Mouse (Mus musculus) T-helper 1 cell (primary cell): ENCODE results near the gene Dock4.

ENCODE experiments used
- in situ Hi-C: fragments of 300-600 bp; cut with MboI, MseI; formaldehyde crosslinking; loops from one replicate; pipeline ENCODE4 v1.15.1; 2025; ENCODE audit warnings: high pct_unique_total_duplicates

The Dock4 gene

DNA sequence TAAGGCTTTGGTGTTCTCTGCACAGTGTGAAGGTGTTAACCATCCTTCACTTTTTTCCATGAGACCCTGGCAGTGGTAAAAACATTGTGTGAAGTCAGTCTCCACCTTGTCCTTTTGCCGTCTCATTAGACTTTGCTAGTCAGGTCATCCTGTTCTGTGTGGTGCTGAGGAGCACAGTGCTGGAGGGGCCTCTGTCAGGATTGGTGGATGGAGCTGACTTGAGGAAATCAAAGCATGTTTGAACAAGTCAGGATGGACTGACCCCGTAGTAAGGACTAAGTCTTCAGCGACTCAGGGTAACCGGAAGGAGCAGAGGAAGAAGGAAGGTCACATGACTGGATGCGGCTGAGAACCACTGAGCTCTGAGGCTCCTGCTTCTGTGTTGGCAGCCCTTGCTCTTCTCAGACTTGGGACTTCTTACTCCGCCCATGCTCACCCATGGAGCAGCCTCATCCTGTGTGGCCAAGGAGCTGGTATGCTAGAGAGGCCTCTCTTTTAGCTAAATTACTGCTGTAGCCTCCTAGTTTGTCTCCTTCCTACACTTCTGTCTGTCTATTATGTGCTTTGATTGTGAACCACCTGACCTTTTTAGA is 14.0 kb downstream of the Dock4 start:
- in situ Hi-C loops = no loop called here

DNA sequence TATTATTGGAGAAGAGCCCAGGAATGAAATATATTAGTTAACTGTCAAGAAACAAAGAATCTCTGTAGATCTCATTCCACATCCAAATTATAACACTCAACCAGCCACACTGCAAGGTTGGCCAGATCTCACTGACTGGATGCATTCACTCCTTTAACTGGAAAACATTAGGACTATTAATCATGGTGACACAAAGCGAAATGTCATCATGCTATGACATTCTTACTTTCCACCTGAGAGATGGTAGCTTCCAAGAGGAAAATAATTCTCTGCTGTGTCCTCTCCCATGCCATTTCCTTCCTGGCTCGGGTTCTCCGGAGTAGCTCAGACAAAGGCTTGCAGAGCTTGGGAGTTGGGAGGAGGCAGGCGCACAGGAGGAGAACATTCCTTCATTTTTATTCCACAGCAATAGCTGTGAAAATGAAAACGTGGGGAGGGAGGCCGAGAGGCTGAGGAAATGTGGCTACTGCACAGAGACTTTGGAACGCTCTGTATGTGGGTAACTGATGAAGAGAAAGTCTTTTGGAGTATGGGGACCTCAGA is 17.0 kb downstream of the Dock4 start:
- in situ Hi-C loops = no loop called here

DNA sequence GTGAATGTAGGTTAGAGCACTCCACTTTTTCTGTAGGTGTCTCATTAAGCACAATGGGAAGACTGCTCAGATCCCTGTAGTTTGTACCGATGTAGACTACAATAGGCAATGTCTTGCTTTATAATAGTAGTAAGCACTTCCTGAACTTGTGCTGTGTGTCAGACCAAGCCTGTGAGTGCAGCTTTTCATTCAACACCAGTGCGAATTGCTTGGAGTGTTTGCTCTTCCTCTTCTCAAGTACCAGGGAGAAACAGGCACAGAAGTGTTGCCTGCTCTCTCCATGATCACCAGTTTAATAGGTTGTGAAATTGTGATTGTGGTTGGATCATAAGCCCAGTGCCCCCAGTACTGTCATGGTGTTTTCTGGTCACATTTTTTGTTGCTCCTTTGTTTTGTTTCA is 18.1 kb downstream of the Dock4 start:
- in situ Hi-C loops = no loop called here

DNA sequence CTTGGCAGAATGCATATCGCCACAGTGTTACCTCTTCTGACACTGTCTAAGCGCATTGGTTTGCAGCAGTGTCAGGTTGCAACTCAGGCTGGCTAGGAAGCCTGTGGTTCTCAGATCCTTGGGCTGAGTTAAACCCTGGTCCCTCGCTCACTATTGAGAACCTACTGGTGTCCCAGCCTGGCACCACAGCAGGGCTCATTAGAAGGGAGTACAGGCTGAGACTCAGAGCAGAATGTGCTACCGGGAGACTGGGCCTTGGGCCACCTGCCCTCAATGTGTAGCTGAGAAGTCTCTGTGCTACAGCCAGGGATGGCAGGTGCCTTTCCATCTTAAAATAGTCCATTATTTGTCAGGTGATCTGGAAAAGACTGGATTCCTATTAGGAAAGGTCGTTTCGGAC is 18.5 kb downstream of the Dock4 start:
- in situ Hi-C loops = no loop called here

DNA sequence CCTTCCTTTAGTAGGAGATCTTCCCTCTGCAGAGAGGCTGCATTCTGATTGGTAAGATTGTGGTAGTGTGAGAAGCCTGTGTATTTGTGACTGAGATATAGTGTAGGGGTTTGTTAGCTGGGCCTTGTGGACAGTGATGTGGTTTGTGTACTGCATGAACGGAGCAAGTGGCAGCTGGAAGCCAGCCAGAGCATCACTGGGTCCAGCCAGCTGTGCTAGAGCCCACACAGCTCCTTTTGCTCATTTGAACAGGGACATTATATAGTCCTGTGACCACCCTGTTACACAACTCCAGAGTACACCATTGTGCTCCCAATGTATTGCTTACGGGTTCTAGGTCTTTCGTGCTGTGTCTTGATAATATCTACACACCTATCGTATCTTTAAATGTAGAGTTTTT is 22.5 kb downstream of the Dock4 start:
- in situ Hi-C loops = no loop called here

DNA sequence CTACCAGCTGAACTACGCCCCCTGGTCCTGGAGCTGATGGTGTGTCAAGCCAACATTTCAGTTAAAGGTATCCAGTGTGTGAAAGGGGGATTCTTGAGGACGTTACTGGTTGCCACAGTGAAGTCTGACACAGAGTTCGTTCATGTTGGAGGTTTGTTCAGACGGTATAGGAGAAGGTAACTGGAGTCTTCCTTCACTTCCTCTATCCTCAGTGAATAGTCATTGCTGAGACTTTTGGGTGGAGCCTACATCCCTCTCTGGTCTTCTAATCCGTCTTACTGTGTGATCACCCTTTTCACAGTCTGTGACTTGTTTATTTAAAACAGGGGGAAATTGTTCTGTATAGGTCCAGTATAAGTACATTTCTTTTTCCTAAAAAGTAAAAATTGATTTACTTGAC is 23.3 kb downstream of the Dock4 start:
- in situ Hi-C loops = no loop called here

DNA sequence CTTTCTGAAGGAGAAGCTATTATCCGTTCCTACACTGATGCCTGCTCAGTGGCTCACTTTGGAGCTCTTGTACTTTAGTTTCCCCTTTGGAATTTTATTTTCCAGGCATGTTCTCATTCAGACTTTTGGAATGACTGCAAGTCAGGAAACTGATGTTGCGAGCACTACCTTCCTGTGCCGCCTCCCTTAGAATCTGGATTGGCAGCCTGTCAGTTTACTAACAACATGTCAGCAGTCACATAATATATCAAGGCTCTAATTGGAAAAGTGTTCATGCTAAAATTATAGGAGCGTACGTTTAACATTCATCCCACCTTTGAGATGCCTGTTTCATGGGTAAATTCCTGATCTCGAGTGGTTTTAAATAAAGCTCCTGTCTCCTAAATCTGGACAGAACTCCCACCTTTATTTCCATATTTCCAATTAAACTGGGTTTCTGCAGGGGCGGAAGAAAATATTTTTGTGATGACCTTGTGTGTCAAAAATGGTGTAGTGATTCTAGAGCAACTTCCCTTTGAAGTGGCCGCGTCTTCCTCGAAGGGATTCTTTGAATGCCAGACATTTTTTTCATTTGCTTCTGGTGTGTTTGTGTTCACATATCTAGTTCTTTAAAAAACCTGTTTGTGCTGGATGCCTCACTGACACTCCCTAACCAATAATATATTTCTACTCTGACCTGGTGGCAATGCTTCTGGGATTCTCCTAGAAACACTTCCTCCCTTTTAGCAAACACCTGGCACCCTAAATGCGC is 26.1 kb downstream of the Dock4 start:
- in situ Hi-C loops = no loop called here

DNA sequence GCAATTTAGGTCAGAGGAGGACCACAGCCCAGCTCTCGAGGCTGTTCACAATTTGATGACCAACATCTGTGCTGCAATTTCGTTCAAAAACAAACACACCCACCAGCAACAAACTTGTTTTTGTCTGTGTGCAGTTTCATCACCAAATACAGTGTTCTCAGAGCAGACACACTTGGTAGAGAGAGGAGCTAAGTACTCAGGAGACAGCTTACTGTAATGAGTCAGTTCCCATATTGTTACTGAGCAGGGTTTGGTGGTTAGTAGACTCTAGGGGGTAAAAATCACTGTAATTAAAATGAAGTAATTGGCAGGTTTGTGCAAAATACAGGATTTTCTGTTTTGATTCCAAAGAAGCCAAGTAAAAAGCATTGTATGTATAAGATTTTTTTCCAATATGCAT is 28.0 kb downstream of the Dock4 start:
- in situ Hi-C loops = no loop called here

DNA sequence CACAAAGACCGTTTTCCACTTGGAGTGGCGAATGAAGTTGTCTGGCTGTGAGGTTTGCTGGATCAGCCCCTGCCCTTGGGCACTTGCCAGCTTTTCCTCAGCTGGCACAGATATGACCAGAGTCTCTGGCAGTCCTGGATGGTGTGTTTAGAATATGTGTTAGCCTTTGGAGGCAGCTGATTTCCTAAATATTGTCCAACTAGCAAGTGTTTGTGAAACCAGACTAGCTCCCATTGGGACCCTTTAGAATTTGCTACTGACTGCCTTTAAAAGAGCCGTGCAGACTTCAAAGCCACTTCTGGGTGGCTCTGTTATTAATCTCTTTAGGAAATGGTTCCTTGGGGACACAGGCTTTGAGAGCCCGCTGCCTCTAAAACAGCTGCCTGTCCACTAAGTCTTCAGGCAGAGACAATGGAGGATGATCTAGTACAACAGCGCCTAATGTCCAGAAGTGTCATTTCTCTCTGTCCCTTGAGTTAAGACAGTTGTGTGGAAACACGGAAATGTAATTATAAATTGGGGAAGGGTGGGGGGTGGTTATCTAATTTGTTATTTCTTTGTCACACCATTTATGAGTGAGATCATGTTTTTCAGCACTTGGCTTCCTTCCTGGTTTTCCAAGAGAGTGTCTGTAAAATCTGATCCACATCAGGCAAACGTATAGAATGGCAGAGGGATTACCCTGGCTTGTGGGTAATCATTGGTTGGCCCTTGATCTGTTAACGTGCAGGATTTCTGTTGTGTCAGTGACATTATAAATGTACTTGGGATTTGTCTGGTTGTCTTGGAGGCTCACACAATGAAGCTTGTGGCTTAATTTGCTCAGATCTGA is 32.1 kb downstream of the Dock4 start:
- in situ Hi-C loops = no loop called here

DNA sequence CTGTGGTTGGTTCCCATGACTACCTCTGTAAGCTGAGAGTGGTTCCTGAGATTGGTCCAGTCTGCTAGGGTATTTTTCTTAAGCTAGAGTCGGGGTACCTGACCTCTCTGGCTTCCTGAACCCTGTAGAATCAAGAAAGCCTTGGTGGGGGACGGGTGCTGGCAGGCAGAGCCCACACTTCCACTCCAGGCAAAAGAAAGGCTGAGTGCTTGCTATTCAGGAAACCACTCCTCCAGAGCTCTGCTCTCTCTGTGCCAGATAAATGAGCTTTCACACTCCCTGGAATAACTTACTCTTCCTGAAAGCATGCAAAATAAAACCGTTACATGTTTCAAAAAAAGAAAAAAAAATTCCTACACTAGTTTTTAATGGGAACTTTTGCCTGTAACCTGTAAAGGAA is 38.5 kb downstream of the Dock4 start:
- in situ Hi-C loops = no loop called here

DNA sequence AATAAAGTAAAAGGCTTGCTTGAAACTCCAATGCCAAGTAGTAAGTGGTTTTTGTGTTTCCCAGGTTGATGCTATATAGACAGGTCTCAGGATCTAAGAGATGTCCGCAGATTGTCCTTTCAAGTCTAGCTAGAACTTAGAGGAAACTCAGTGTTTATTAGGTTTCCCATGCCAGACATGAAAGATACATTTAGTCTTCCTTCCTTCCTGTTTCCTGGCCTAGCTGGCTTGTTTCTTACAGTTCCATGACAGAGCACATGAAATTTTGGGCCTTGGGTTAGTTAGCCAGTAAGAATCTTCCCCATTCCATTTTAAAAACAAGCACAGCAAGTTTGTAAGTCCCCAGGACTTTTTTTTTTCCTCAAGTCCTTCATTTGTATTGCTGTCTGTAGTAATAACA is 39.5 kb downstream of the Dock4 start:
- in situ Hi-C loops = no loop called here

DNA sequence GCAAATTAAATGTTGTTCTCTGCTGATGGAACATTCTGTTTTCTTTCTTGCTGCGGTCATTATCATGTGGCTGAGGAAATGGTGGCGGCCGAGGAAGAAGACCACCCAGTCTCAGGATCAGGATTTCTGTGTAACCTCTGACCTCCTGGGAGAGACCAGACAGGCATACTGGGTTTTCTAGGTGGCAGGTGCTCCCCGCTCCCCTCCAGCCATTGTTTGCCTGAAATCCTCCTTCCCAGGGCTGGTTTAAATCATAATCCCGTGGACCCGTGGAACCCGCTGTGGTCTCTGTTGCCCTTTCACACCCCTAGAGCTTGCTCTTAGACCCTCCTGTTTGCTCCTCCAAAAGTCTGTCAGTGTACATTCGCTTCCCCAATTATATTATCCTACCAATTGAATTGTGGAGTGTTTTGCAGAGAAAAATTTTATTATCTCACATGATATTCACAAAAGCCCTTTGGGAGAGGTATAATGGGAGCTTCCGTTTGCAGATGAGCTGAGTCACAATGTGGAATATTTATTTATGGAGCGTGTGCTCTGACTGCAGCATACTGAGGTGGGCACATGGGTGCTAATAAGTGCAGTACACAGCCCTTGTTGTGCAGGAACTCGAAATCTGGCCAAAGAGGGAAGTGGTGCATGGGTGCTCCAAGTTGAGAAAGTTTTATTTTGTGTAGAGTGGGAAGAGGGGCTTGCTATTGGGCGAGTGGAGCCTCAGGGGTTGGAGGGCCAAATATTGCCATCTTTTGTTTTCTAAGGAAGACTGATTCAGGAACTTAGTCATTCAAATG is 40.5 kb downstream of the Dock4 start:
- in situ Hi-C loops = no loop called here

DNA sequence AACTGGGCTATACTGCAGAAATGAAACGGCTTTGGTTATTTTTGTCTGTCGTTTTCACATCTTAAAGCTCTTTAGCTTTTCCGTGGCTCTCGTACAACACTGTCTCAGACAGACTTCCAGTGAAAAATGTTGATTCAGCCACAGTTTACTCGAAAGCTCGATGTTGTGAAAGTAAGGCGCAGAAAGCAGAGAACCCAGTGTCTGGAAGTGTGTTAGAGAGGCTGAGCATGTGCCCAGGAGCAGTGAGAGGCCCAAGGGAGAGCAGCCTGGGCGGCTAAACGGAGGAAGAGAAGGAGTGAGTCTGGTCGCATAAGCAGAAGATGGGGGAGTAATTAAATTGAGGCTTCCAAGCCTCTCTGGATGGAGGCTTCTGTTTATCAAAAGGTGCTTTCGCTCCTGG is 50.6 kb downstream of the Dock4 start:
- in situ Hi-C loops = loop anchor here (5.0 kb wide), 1 partner anchor 71 kb away; no protein-coding TSS in a partner anchor

DNA sequence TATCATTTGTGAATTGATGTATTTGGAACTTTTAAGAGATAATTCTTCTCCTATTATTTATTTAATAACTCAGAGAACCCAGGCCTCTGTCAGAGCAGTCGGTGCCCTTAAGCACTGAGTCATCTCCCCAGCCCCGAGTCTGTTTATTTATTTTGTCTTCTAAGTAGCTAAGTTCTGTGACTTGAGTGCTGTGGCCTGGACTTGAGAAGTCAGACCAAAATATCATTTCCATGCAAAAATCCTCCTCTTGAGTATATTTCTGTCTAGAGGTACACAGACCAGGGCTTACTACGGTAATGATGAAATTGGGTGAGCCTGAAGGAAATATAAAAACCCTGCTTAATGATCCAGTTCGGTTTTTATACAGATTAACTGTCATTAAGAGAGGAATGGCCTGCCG is 52.1 kb downstream of the Dock4 start:
- in situ Hi-C loops = loop anchor here (5.0 kb wide), 1 partner anchor 69 kb away; no protein-coding TSS in a partner anchor

DNA sequence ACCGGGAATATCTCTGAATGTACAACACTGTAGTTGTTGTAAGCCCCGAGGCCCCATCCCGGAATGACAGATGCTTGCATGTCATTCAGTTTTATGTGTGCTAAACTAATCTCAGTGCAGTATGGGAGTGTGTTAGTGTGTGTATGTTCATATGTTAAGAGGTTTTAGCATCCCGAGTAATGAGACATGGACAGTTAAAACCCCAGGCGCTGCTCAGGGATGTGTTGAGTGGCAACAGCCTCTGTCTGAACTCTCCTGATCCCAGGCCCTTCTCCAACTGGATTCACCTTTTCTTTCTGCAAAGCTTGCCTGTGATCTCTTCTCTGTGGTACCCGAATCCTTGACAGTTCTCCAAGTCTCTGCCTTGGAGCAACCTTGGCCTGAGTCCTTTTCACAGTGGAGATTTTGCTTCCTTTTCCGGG is 52.5 kb downstream of the Dock4 start:
- in situ Hi-C loops = loop anchor here (5.0 kb wide), 1 partner anchor 69 kb away; no protein-coding TSS in a partner anchor

DNA sequence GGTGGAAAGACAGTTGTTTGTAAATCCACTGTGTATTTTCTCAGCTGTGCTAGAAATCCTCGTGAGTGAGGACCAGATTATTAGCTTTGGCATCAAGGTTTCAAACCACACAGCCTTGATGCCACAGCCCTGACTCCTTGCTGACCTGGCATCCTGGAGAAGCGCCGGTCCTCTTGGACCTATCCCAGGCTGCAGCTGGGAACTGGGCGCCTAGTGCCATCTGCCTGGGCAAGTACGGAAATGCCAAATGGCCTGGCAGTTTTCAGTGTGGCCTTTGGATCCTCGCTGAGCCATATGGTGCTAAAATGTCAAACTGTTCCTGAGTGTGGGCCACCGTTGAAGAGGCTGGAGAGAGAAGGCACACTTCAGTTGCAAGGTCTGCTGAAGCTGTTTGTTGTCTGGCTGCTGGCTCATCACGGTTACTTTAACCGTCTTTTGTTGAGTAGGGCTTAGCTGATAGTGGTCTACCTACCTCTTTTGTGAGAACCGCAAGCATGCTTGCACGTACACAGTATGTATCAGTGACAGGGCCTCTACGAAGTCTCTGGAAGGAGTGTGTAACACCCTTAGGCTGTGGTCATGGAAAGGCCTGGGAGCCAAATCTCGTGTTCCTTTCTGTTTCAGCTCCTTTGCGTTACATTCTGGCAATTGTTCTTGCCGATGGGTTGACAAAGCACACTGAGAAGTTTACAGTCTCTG is 53.3 kb downstream of the Dock4 start:
- in situ Hi-C loops = loop anchor here (5.0 kb wide), 1 partner anchor 68 kb away; no protein-coding TSS in a partner anchor

DNA sequence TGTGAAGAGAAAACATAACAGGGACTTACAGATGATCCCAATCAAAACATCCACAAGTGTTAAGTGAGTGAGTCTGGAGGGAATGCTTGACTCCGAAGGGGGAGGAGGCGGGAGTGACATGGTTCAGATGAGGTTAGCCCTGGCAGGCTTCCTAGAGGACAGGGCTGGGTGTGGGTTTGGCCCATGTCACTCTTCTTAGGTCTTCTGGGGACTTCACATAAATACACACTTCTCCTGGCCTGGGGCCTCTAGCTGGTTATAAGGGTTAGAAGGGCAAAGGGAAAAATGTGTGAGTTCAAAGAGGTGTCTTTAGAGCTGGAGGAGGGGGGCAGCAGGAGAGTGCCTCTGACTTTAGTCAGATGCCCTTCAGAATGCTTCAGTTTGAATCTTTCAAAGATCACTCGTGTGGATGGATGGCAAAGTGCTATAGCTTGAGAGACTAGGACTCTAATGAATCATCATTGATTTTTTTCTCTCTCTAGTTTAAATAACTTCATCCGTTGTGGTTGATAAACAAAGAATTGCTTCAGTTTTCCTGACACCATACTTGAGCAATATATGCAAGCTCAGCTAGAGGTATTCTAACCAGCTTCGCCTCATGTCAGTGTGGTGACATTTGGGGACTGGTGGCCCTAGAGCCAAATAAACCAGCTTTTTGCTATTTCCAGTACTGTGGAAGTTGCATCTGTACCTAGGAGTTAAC is 54.0 kb downstream of the Dock4 start:
- in situ Hi-C loops = loop anchor here (5.0 kb wide), 1 partner anchor 68 kb away; no protein-coding TSS in a partner anchor

DNA sequence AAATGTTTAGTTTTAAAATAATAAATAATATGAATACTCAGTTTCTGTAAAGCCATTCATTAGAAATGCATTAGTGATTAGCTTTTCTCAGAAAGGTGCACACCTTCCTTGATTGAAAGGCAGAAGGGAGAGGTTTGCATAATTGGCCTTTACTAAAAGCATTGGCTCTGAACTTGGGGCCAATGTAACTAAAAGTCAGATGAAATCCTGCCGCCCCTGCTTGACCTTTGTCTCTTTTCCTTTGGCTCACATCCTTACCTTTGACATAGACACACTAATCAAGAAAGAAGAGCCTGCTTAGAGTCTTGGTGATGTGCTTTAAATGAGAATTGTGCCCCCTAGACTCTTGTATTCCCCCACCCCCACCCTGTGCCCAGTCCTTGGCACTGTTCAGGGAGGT is 55.4 kb downstream of the Dock4 start:
- in situ Hi-C loops = no loop called here

DNA sequence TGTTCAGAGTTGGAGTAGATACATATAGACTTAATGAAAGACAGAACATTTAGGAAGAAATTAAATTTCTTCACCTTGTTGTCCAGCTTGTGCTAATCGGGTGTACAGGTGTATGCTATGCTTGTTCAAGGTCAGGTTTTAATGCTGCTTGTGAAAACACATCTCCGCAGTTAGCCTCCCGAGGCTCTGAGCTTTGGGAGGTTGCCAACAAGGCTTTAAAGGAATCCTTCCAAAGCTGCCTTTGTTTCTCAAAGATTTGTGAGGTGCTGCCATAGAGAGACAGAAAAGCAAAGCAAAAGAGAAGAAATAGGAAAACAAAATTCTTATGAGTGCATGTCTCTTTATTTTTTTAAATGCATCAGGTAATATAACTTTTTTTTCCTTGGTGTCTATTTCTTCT is 57.8 kb downstream of the Dock4 start:
- in situ Hi-C loops = no loop called here

DNA sequence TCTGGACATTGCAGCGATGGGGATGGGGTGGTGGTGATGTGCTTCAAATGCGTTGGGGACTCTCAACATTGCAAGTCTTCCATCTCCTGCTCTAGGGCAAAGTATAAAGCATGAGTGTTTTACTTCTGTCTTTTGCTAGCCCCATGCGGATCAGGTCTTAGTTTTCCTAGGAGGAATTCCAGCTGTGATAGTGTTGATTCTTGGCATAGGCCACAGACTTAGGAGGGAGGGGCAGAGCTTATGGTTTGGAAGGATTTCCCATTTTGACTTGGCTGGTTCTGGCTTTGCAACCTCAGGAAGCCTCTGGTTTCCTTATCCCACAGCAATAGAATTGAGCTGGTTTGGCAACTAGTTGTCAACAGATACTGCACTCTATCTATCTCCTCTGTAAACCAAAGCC is 58.9 kb downstream of the Dock4 start:
- in situ Hi-C loops = no loop called here
